Mouse (Mus musculus): ENCODE data around the gene Atxn3. TPM values are rescaled to one million over a fixed set of nuclear protein-coding genes. Genes with fewer than 3 reads are reported as not detected.

Atxn3 gene
- total RNA-seq (2014; fragmentation: Nextera tagmentation) (18.9 and 24.3 TPM in 2 replicates), total RNA-seq (2017) (46.3 and 70.9 TPM in 2 replicates)

GRCm38 (mm10) chr12:101957942-101958544 is at the start of gene Atxn3:
TSS of gene Atxn3 (minus strand) at chr12:101958246.
- peak; percentile 99 for ATAC-seq (replicated peaks; ENCODE audit: low FRiP score, low TSS enrichment, poor library complexity, severe bottlenecking)

- peak; percentile 51; the same call in 1 of the 2 replicates for ATAC-seq (replicated peaks; ENCODE audit: low FRiP score, low TSS enrichment, poor library complexity, severe bottlenecking)
These were observed 42.7 kb upstream of the Atxn3 start for GRCm38 (mm10) chr12:102000785-102001184.

GRCm38 (mm10) chr12:101998929-101999328 is 40.9 kb upstream of the Atxn3 start:
- ATAC-seq (replicated peaks; ENCODE audit: low FRiP score, low TSS enrichment, poor library complexity, severe bottlenecking): no peak

- ATAC-seq (replicated peaks; ENCODE audit: low FRiP score, low TSS enrichment, poor library complexity, severe bottlenecking): no peak
These were observed 36.8 kb upstream of the Atxn3 start for GRCm38 (mm10) chr12:101994576-101995467.

- no peak for ATAC-seq (replicated peaks; ENCODE audit: low FRiP score, low TSS enrichment, poor library complexity, severe bottlenecking)
These were observed 29.6 kb upstream of the Atxn3 start for GRCm38 (mm10) chr12:101987659-101988058.

- ATAC-seq (replicated peaks; ENCODE audit: low FRiP score, low TSS enrichment, poor library complexity, severe bottlenecking): peak; percentile 64
These were observed 27.1 kb upstream of the Atxn3 start for GRCm38 (mm10) chr12:101985110-101985509.

- ATAC-seq (replicated peaks; ENCODE audit: low FRiP score, low TSS enrichment, poor library complexity, severe bottlenecking): no peak
These were observed 24.9 kb upstream of the Atxn3 start for GRCm38 (mm10) chr12:101982977-101983376.

GRCm38 (mm10) chr12:101981559-101981958 is 23.5 kb upstream of the Atxn3 start:
- ATAC-seq (replicated peaks; ENCODE audit: low FRiP score, low TSS enrichment, poor library complexity, severe bottlenecking): no peak

GRCm38 (mm10) chr12:101980266-101980665 is 22.2 kb upstream of the Atxn3 start:
- peak; percentile 46 for ATAC-seq (replicated peaks; ENCODE audit: low FRiP score, low TSS enrichment, poor library complexity, severe bottlenecking)

- no peak for ATAC-seq (replicated peaks; ENCODE audit: low FRiP score, low TSS enrichment, poor library complexity, severe bottlenecking)
These were observed 21.2 kb upstream of the Atxn3 start for GRCm38 (mm10) chr12:101979213-101979750.

GRCm38 (mm10) chr12:101978588-101978987 is 20.5 kb upstream of the Atxn3 start:
- no peak for ATAC-seq (replicated peaks; ENCODE audit: low FRiP score, low TSS enrichment, poor library complexity, severe bottlenecking)

- peak; percentile 51 for ATAC-seq (replicated peaks; ENCODE audit: low FRiP score, low TSS enrichment, poor library complexity, severe bottlenecking)
These were observed 20.1 kb upstream of the Atxn3 start for GRCm38 (mm10) chr12:101978162-101978561.

GRCm38 (mm10) chr12:101977404-101977915 is 19.4 kb upstream of the Atxn3 start:
- no peak for ATAC-seq (replicated peaks; ENCODE audit: low FRiP score, low TSS enrichment, poor library complexity, severe bottlenecking)

- no peak for ATAC-seq (replicated peaks; ENCODE audit: low FRiP score, low TSS enrichment, poor library complexity, severe bottlenecking)
These were observed 18.8 kb upstream of the Atxn3 start for GRCm38 (mm10) chr12:101976651-101977403.

GRCm38 (mm10) chr12:101975601-101976571 is 17.8 kb upstream of the Atxn3 start, which contains the start of gene Cpsf2:
TSS of gene Cpsf2 (plus strand) at chr12:101975988.
- ATAC-seq (replicated peaks; ENCODE audit: low FRiP score, low TSS enrichment, poor library complexity, severe bottlenecking): peak; percentile 69

GRCm38 (mm10) chr12:101975167-101975600 is 17.1 kb upstream of the Atxn3 start:
- no peak for ATAC-seq (replicated peaks; ENCODE audit: low FRiP score, low TSS enrichment, poor library complexity, severe bottlenecking)

- ATAC-seq (replicated peaks; ENCODE audit: low FRiP score, low TSS enrichment, poor library complexity, severe bottlenecking): no peak
These were observed 16.5 kb upstream of the Atxn3 start for GRCm38 (mm10) chr12:101974571-101974970.

- no peak for ATAC-seq (replicated peaks; ENCODE audit: low FRiP score, low TSS enrichment, poor library complexity, severe bottlenecking)
These were observed 14.2 kb upstream of the Atxn3 start for GRCm38 (mm10) chr12:101972230-101972629.
